Mouse (Mus musculus): ENCODE measurements around the gene Uchl4. TPM values are rescaled to one million over a fixed set of nuclear protein-coding genes. Genes with fewer than 3 reads are reported as not detected.
"Not testable (repeated sequence)": the region's sequence is repeated elsewhere in the genome, so short reads cannot be mapped to it uniquely, and the experiment has no call there.

Uchl4 gene
- 3.0 and 3.1 TPM in 2 replicates for polyA plus RNA-seq (2016; fragmentation: Nextera tagmentation; extraction: Ambion mirVana)

DNA sequence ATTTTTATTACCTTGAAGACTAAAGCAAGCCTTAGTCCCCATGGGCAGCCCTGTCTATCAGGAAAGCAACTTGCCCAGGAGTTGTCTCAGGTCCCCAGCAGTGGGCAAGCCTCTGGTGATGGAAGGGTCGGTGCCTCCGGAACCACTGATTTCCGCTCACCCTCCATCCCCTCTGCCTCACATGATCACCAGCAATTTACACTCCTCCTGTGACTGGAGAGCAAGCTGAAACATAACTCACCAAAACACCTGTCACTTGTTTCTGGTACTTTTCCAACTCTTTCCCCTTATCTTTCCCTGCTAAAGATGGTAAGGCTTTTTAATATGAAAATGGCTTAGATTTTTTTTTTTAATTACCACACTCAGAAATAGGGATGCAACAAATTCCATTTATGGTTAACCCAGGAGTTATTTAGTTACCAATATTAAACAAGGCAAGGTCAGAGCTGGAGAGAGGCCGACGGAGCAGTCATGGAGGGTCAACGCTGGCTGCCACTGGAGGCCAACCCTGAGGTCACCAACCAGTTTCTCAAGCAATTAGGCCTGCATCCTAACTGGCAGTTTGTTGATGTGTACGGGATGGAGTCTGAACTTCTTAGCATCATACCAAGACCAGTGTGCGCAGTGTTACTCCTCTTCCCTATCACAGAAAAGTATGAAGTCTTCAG is at the start of gene Uchl4:
Gene Uchl4, plus strand, starts transcription at position 434 of the 668 bp plus-strand sequence.
- no peak within 1 kb of the TSS for H3K4me3 ChIP-seq
- DNase-seq (ENCODE audit: low spot score) = no peak
- no peaks in the 10 kb centered on the region for H3K27me3 ChIP-seq (ENCODE audit: low read depth, poor library complexity, severe bottlenecking)
- no peak within 1 kb of the TSS for H3K27ac ChIP-seq (replicated peaks)
- H3K4me1 ChIP-seq = peaks cover 7% of the 10 kb centered on the region; the same call in 1 of the 2 replicates
- no peaks in the 10 kb centered on the region for H3K9me3 ChIP-seq (replicated peaks)
- 94% methylated on average over 8 of the region's 8 CpGs for WGBS
- H3K36me3 ChIP-seq = peaks cover 21% of the 10 kb centered on the region

DNA sequence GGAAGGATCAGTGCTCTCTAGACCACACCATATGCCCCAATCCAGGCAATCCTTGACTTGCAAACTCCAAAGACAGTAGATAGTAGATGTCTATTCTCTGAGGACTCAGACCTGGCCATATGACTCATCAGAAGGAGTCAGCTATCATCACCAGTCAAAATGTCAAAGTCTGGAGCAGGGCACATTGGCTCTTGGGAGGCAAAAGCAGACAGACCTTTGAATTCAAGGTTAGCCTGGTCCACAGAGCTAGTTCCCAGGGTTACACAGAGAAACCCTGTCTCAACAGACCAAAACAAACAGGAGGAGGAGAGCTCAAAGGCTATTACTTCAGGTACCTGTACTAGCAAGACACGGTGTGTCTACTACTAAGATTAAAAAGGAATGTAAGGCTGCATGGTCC is 41.1 kb upstream of the Uchl4 start:
- peaks cover 74% of the 10 kb centered on the region for H3K36me3 ChIP-seq
- no peaks in the 10 kb centered on the region for H3K9me3 ChIP-seq (replicated peaks)
- no peaks in the 10 kb centered on the region for H3K4me1 ChIP-seq
- 95% methylated on average over 1 of the region's 1 CpGs for WGBS
- DNase-seq (ENCODE audit: low spot score) = no peak
- H3K27me3 ChIP-seq (ENCODE audit: low read depth, poor library complexity, severe bottlenecking) = no peaks in the 10 kb centered on the region
- H3K4me3 ChIP-seq = no peak overlapping the region
- H3K27ac ChIP-seq (replicated peaks) = no peak overlapping the region

DNA sequence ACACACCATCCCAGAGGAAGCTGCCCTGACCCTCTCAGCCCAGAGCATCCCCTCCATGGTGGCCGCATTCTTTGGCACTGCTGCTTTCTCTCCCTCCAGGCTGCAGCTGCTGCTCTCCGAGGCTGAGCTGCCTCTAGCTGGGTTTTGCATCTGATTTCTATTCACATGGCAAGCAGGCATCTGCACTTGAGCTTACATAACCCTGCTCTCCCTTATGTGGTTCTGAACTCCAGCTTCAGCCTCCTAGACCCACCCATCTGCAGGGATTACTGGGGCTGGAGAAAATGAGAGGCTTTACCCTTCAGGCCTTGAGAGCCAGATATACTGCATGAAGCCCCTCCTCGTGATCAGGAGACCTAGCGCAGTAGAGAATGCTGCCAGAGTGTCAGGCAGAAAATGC is 39.4 kb upstream of the Uchl4 start:
- H3K9me3 ChIP-seq (replicated peaks) = no peaks in the 10 kb centered on the region
- no peaks in the 10 kb centered on the region for H3K27me3 ChIP-seq (ENCODE audit: low read depth, poor library complexity, severe bottlenecking)
- H3K4me3 ChIP-seq = no peak overlapping the region
- H3K36me3 ChIP-seq = peaks cover 66% of the 10 kb centered on the region
- H3K27ac ChIP-seq (replicated peaks) = no peak overlapping the region
- 92% methylated on average over 4 of the region's 4 CpGs for WGBS
- no peak for DNase-seq (ENCODE audit: low spot score)
- no peaks in the 10 kb centered on the region for H3K4me1 ChIP-seq

DNA sequence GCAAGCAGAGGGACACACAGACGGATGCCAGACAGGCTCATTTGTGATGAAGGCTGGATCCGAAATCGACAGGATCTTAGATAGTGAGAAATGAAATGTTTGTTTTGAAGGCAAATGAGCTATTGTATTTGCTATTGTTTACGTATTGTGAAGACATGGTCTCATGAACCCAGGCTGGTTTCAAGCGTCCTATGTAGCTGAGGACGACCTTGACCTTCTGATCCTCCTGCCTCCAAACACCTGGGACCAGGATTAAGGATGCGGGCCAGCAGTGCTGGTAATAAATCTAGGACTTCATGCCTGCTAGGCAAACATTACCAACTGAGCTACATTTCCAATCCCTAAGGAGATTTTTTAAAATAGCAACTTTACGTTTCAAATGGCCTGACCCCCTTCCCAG is 37.5 kb upstream of the Uchl4 start:
- no peak overlapping the region for H3K4me3 ChIP-seq
- H3K27ac ChIP-seq (replicated peaks) = no peak overlapping the region
- H3K4me1 ChIP-seq = no peaks in the 10 kb centered on the region
- no peaks in the 10 kb centered on the region for H3K27me3 ChIP-seq (ENCODE audit: low read depth, poor library complexity, severe bottlenecking)
- H3K9me3 ChIP-seq (replicated peaks) = no peaks in the 10 kb centered on the region
- DNase-seq (ENCODE audit: low spot score) = no peak
- peaks cover 66% of the 10 kb centered on the region for H3K36me3 ChIP-seq
- WGBS = 93% methylated on average over 8 of the region's 8 CpGs

DNA sequence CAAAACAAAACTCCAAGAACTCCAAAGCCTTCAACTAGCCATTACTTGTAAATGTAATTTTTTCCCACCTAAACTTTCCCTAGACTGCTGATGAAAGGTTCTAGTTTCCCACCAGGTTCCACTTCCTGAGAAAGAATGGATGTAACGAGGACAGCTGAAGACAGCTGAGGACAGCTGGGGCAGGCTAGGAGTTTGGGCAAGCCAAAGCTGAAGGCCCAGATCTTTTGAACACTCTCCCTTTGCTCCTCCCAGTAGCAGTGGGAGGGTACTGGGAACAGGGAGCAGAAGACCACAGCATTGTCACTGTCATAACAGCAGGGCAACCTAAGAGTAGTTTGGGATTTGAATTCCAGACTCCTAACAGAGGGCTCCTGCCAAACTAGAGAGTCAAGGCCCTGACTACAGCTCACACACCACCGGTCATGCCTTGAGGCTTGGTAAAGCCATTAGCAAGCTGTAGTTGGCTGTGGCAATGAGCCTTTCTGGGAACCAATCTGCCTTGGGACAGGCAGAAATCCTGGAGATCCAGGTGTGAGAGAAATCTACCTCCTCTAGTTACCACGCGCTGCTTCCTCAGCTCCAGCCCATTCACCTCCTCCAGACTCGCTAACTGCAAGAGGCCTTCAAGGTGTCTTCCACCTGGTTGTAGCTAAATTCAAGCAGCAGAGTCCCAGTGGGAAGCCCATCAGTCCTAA is 36.8 kb upstream of the Uchl4 start:
- H3K36me3 ChIP-seq = peaks cover 66% of the 10 kb centered on the region
- WGBS = 90% methylated on average over 5 of the region's 5 CpGs

DNA sequence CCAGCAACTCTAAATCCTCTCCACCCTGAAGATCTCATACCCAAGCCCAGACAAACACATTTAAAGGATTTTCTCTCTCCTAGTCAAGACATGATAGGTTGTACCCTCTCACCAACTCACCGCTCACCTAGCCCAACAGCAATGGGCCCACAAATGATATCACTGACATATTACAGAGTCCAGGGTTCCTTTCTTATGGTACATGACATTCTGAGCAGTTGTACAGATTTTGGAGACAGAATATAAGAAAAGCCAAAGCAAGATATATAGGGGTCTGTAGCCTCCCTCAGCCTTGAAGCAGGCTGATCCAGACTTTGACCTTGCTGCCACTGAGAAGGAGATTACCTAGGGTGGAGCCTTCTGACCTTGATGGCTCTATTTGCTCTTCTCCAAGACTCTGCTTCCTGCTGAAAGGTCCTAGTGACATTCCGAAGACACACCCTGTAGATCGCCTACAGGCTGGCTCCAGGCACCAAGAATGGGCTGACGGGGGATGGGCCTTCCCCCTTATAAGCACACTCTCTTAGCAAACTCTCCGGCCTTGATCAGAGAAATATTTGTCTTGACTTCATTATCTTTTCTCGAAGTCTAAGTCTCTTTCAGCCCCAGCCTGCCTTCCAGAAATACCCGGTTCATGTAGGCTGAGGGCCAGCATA is 36.1 kb upstream of the Uchl4 start:
- not testable (repeated sequence) for H3K4me3 ChIP-seq; H3K27ac ChIP-seq (replicated peaks); DNase-seq (ENCODE audit: low spot score); H3K27me3 ChIP-seq (ENCODE audit: low read depth, poor library complexity, severe bottlenecking); H3K4me1 ChIP-seq; H3K9me3 ChIP-seq (replicated peaks)
- peaks cover 66% of the 10 kb centered on the region for H3K36me3 ChIP-seq
- WGBS = 89% methylated on average over 7 of the region's 7 CpGs

More for the DNA sequence above, 36.8 kb upstream of the Uchl4 start:
- no peak overlapping the region for H3K4me3 ChIP-seq
- H3K27ac ChIP-seq (replicated peaks) = no peak overlapping the region
- no peaks in the 10 kb centered on the region for H3K4me1 ChIP-seq
- no peaks in the 10 kb centered on the region for H3K27me3 ChIP-seq (ENCODE audit: low read depth, poor library complexity, severe bottlenecking)
- no peaks in the 10 kb centered on the region for H3K9me3 ChIP-seq (replicated peaks)
- no peak for DNase-seq (ENCODE audit: low spot score)

DNA sequence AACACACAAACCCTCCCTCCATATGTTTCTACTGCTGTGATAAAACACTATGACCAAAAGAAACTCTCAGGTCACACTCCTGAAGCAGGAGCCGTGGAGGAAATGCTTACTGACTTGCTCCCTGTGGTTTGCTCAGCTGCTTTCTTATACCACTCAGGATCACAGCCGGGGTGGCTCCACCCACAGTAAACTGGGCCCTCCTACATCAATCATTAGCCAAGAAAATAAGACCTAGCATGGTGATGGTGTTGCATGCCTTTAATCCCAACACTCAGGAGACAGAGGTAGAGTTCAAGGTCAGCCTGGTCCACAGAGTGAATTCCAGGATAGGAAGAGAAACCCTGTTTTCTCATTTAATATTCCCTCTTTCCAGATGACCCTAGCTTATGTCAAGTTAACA is 35.1 kb upstream of the Uchl4 start:
- DNase-seq (ENCODE audit: low spot score) = no peak
- Histone ChIP-seq H3K9me3 (replicated peaks) (no peaks in the 10 kb centered on the region), H3K36me3 (peaks cover 70% of the 10 kb centered on the region), H3K27ac (replicated peaks) (no peak overlapping the region), H3K4me1 (no peaks in the 10 kb centered on the region), H3K27me3 (ENCODE audit: low read depth, poor library complexity, severe bottlenecking) (no peaks in the 10 kb centered on the region), H3K4me3 (no peak overlapping the region)
- 83% methylated on average over 2 of the region's 2 CpGs for WGBS

DNA sequence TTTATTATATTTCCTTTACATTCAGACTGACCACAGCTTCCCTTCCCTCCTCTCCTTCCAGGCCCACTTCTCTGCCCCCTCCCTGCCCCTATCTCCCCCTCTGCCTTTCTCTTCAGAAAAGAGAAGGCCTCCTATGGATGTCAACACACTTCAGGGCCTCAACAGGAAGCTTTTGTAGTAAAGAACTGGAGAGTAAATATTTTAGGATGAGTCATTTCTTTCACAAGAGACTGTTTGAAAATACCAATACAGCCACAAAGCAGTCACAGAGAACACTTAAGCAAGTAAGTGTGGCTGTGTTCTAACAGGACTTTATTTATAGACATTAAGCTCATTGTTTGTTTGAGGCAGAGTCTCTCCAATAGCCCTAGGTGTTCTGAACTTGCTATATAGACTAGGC is 32.7 kb upstream of the Uchl4 start:
- Histone ChIP-seq H3K4me1 (no peaks in the 10 kb centered on the region), H3K9me3 (replicated peaks) (no peaks in the 10 kb centered on the region), H3K4me3 (no peak overlapping the region), H3K36me3 (peaks cover 79% of the 10 kb centered on the region), H3K27ac (replicated peaks) (no peak overlapping the region), H3K27me3 (ENCODE audit: low read depth, poor library complexity, severe bottlenecking) (no peaks in the 10 kb centered on the region)
- DNase-seq (ENCODE audit: low spot score) = no peak

DNA sequence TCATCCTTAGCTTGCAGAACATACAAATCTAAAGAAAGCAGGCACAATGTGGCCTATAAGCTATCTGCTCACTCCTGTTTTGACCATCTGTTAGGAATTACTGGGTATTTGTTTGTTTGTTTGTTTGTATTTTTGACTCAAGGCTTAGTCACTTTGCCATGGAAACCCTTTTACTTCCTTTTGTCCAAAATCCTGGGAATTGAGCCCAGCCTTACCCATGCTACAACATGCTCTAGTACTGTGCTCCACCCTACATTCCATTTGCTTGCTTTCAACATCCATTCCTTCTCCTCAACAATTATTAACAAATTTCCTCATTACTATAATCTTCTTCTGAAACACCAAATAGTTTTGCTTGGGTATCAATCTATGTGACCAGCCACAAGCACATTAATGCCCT is 32.1 kb upstream of the Uchl4 start:
- H3K27ac ChIP-seq (replicated peaks) = no peak overlapping the region
- no peaks in the 10 kb centered on the region for H3K27me3 ChIP-seq (ENCODE audit: low read depth, poor library complexity, severe bottlenecking)
- peaks cover 79% of the 10 kb centered on the region for H3K36me3 ChIP-seq
- no peaks in the 10 kb centered on the region for H3K4me1 ChIP-seq
- no peak overlapping the region for H3K4me3 ChIP-seq
- H3K9me3 ChIP-seq (replicated peaks) = no peaks in the 10 kb centered on the region
- DNase-seq (ENCODE audit: low spot score) = no peak

DNA sequence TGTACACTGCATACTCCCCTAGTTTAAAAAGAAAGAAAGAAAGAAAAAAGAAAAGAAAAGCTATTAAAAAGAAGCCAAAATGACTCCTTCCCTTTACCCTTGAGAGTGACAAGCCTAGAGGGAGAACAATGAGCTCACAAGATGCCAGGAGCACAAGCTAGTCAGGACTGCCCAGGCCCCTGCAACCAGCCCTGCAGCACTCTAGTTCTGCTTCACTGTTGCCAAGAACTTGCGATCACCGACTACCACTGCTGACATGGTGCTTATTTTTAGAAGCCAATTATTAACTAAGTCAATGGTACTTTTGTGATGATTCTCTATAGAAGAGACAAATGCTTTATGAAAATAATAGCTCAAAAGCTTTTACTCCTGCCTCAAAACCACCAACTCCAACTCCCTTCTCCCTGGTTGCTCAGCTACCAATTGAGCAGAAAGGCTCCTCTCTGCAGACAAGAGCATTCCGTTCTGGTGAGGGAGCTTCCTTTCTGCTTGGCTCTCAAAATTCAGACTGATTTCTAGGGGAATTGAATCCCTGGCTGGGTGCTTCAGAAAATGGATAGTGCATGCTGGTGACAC is 27.4 kb upstream of the Uchl4 start:
- no peaks in the 10 kb centered on the region for H3K9me3 ChIP-seq (replicated peaks)
- 91% methylated on average over 3 of the region's 3 CpGs for WGBS
- no peak overlapping the region for H3K27ac ChIP-seq (replicated peaks)
- DNase-seq (ENCODE audit: low spot score) = no peak
- H3K27me3 ChIP-seq (ENCODE audit: low read depth, poor library complexity, severe bottlenecking) = no peaks in the 10 kb centered on the region
- H3K4me3 ChIP-seq = no peak overlapping the region
- peaks cover 91% of the 10 kb centered on the region for H3K36me3 ChIP-seq
- H3K4me1 ChIP-seq = no peaks in the 10 kb centered on the region

DNA sequence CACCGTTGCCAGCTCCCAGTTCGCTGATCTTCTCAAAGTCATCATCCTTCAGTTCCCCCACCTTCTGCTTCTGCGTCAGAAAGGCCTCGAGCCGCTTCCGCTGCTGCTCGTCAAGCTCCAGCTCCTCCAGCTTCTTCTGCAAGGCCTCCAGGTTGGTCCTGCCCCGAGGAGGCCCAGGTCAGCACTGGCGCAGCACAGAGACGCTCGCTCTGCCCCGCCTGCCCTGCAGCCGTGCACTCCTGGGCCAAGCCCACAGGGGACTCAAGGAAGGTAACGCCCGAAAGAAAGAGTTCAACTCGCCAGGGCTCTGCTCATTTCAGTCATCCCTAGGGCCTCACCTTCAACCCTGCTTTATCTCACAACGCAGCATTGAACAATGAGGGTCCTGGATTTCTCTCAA is 20.5 kb upstream of the Uchl4 start:
- Histone ChIP-seq H3K4me3 (no peak overlapping the region), H3K4me1 (peaks cover under 1% of the 10 kb centered on the region; the same call in 1 of the 2 replicates), H3K36me3 (peaks cover 51% of the 10 kb centered on the region), H3K9me3 (replicated peaks) (no peaks in the 10 kb centered on the region), H3K27ac (replicated peaks) (0 out of 2 replicates have a peak overlapping the region, but pooled peaks have one; percentile 42), H3K27me3 (ENCODE audit: low read depth, poor library complexity, severe bottlenecking) (no peaks in the 10 kb centered on the region)
- no peak for DNase-seq (ENCODE audit: low spot score)
- 90% methylated on average over 17 of the region's 17 CpGs for WGBS

DNA sequence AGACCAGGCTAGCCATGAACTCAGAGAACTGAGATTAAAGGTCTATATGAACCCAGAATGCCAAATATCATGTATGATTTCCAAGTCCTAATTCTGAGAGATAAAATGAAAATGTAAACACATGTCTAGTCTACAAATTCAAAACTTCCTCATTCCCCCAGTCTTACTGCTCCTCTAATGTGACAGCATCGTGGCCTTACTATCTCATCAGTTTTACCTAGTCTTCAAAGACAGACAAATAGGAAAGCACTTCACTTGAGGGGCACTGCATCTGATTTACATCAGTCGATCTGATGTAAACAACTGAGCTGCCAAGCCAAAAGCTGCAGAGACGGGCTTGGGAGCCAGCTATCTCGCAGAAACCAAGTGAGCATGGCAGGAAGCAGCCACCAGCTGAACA is 18.9 kb upstream of the Uchl4 start:
- no peak for DNase-seq (ENCODE audit: low spot score)
- Histone ChIP-seq H3K4me1 (peaks cover 15% of the 10 kb centered on the region), H3K9me3 (replicated peaks) (no peaks in the 10 kb centered on the region), H3K4me3 (no peak overlapping the region), H3K27ac (replicated peaks) (no peak overlapping the region), H3K27me3 (ENCODE audit: low read depth, poor library complexity, severe bottlenecking) (no peaks in the 10 kb centered on the region), H3K36me3 (peaks cover 36% of the 10 kb centered on the region)
- WGBS = 90% methylated on average over 4 of the region's 4 CpGs

DNA sequence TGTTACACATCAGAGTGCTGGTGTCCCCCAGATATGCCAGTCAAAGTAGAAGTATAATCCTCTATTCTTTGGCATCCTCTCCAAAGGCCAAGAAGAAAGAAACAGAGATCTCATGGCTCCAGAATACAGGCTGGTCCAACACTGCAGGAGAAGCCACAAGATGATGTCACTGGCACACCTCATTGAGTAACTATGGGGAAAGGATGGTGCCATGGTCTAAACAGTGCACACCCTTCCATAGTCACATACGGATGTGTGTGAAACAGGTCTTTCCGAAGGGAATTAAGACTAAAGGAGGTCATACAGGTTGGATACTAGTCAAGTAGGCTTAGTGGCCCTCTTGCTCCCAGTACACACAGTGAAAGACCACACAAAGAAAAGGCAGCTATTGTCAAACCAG is 18.4 kb upstream of the Uchl4 start:
- Histone ChIP-seq H3K27me3 (ENCODE audit: low read depth, poor library complexity, severe bottlenecking) (no peaks in the 10 kb centered on the region), H3K4me1 (peaks cover 16% of the 10 kb centered on the region), H3K4me3 (no peak overlapping the region), H3K27ac (replicated peaks) (no peak overlapping the region), H3K36me3 (peaks cover 30% of the 10 kb centered on the region), H3K9me3 (replicated peaks) (no peaks in the 10 kb centered on the region)
- no peak for DNase-seq (ENCODE audit: low spot score)
- WGBS = 90% methylated on average over 2 of the region's 2 CpGs
